Mouse (Mus musculus): ENCODE data around the gene Ccdc91.

Gene Ccdc91

DNA sequence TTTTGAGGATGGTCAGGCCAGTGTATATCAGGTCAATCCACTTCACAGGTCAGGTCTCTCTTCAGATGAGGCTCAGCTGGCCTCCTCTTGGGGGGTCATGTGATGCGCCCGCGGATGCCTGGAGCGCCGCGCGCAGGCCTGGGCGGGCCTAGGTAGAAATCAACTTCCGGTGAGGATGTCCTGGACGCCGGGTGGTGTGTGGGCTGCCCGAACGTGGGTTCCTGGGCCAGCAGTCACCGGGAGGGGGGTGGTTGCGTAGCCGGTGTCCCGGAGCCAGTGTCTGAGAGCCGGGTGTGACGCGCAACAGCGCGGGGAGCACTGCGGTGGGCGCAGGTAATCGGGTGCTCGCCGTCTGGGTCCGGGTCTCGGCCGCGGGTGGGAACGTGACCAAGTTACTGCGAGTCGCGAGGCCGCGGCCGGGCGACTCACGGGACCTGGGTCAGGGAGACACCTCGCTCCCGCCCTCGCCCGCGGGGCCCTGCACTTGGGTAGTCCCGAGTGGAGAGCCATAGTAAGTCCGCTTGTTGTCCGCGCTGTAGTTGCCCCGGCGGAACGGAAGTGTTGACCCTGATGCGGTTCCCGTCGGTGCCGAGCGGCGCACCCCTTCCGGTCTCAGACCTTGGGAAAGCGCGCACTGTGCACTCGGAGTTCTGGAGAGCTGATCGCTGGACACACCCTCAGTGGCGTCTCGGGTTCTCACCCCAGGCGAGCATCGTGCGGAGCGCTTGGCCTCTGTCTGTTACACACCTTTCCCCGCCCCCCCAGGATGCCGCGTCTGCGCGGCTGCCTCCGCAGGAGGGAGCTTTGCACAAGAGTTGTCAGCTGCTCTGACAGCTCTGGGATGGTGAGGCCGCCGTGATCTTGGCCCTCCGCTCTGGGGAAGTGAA is at the start of gene Ccdc91:
TSS of gene Ccdc91 (plus strand) at position 102 of the 887 bp plus-strand sequence.
- peak; percentile 94 to 96 for DNase-seq

DNA sequence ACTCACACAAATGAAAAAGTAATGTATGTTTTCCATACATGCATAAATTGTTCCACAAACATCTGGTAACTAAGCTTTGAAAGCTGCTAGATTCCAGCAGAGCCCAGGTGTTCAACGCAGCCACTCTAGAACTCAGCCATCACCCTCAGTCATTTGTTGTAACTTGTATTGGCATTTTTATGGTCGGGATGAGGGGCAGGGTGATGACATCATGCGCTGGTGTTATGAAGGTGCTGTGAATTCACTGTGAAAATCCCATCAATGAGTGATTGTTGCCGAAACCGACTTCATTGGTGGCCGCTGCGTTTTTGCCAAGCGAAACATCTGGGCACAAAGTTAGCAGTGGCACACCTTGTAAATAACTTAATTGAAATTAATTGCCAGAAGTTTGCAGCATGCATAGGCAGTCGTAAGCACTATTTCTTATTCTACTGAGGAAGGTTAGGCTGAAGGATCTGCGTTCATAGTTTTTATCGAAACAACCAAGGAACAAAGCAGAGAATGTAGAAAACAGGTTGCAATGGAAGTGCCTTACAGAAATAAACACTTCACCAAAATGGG is 48.6 kb upstream of the Ccdc91 start:
- DNase-seq: no peak

DNA sequence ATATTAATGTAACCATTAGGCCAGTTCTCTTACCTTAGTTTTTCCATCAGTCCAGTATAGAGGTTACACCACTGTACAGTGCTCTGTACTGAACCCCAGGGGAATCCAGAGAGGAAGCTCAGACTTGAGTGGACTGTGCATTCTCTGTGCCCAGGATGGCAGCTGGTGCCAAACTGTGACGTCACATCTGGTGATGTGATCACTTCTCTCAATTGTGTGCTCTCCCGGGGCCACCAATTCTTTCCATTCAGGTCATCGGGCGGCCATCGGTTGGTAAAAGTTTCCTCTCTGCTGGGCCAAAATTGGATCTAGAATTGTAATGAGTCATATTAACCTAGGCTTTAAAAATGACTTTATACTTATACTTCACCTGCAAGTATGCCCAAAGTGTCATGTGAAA is 19.9 kb upstream of the Ccdc91 start:
- peak; percentile 16 to 29 for DNase-seq

DNA sequence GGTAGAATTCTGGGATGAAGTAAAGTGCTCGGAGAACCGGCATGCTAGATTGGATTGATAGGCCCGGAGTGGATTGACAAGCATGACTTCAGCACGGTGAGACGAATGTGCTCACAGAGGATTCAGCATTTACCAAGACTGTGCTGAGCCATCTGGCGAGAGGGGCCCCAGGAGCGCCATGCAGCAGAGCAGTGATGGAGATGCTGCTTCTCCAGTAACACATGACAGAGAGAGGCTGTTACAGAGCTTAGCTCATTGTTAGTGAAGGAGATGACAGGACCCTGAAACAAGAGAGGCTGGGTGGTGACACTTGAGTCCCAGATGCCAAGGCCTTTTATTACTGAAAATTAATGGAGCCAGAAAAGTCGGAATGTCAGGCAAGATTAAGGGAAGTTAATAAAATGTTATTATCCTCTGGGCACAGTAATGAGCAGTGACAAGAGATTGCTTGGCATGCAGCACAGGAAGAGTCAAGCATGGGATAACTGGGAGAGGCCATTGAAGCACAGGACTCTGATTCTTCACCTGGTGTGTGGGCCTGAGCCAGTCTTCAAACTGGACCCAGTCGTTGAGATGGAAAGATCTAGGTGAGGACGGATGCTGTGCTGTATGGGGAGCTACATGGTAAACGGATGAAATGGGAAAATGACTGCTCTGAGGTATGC is 16.9 kb upstream of the Ccdc91 start:
- no peak for DNase-seq

DNA sequence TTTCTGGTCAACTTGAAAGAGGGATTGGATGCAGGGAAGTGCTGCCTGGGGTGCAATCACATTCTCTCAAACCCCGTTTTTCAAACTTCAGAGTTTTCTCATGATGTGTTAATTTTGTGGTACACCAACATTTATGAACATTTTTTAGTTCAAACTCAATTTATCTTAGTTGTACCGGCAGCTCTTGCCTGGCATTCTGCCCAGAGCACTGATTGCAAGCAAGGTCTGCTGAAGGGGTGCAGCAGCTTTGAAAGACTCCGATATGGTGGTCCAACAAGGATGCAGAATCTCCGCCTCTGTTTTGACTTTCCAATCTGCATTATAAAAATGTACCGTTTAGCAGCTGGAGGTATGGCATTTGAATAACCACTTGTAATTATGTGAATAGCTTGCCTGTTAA is 5.6 kb upstream of the Ccdc91 start:
- DNase-seq: peak in 1 of 2 experiments; percentile 5

DNA sequence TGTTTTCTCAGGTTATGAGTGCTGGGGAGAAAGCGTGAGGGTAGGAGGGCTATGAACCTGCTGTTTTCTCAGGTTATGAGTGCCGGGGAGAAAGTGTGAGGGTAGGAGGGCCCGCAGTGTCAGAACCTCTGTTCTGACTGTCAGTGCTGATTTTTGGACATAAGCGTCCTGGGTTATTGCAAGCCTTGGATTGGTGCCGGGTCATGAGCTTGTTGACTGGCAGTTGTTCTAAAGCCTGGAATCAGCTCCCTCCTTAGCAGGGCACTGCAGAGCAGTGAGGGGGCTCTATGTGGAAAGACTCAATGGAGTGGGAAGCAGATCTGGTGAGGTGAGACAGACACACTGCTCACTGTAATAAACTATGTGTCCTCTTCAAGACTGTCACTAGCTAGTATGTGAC is 5.5 kb downstream of the Ccdc91 start:
- no peak for DNase-seq

DNA sequence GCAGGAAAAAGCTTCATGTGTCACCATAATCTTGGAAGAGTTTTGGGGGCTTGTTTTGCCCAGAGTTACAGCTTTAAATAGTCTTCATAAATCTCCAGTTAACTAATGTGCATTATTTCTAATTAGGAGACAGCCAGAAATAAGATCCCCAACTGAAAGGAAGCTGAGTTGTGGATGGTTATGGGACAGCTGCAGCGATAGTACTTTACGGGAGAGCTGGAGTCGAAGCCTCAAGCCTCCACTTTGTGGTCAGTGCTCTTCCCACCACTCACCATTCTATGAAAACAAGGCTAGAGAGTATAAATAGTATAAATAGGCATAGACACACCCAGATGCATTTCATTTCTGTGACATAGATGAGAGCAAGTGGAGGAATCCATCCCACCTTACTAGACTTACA is 14.5 kb downstream of the Ccdc91 start:
- DNase-seq: no peak

DNA sequence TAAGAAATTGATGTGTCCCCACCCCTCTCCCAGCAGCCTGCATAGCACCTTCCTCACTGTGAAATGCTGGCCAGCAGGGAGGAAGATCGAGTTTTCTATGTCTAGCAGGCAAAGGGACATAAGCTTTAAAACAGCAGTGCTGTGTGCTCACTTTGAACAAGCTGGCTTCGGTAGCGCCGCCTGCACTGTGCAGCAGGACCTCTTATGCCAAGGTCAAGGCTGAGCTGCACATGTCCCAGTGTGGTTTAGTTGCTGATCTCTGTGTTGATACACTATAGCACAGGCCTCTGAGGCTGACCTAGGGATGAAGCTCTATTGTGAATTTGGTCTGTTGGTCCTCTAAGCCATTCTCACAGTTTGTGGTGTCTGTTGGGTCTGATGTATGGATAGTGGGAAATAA is 16.9 kb downstream of the Ccdc91 start:
- DNase-seq: no peak

DNA sequence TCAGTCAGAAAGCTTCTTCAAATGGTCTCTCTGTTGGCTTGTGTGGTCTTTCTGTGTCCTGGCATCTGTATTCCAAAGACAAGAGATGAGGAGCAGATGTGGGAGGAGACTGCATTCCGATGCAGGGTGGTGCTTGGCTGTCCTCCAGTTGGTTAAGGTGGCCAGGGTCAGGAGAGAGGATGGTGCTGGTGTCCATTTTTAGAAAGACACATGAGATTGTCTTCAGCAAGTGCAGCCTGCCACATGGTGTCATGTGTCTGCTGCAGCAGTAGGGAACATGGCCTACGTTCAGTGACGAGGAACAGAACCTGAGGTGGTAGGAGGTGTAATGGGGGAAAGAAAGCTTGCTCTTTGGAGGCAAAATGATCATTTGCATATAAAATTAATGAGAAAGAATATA is 25.8 kb downstream of the Ccdc91 start:
- DNase-seq: no peak

DNA sequence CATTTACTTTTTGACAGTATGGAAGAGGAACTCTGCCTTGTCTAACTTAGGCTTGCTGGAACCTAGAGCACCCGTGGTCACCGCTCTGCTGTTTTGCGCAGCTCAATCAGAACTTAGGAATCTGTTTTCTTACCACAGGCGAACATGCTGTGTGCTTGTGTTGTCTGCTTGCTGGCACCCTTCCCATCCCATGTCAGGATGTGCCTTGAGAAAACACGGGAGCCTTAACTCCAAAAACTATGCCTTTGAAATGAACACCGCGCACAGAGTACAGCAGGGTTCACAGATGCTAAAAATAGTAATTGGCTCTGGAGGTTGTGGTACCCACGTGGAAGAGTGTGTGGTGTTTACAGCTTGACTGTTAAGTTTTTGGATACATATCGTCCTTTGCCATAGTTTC is 30.4 kb downstream of the Ccdc91 start:
- peak; percentile 11 to 26 for DNase-seq

DNA sequence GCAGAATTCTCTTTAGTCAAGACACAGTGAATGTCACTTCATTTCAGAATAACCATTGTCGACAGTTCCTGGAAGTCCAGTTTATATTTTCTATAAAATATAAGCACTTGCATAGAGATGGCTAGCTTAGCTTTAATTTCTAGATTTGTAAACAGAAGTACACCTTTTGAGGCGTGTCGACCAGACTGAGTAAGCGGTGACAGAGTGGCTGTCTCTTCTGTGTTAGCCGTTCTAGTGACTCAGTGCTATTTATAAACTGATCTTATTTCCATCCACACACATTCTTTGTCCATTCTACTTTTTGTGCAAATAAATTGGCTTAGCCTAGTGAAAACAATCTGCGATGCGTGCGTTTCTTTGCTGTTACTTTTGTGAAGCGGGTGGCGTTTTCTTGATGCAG is 30.9 kb downstream of the Ccdc91 start:
- DNase-seq: no peak

DNA sequence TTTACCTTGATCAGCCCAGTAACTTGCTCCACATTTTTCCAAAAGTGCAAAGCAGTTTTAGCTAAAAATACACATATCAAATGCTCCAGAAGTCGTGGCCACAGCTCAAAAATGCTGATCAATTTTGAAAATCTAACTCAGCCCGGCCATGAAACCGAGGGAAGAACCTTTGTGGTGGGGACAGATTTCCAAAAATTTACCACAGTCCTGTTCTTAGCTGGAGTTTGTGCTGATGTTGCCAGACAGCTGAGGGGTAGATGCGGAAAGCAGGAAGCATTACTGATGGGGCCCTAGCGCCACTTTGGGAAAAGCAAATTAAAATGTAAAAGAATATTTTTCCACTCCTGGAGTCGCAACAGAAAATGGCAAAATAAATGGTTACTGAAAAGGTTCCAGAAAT is 31.6 kb downstream of the Ccdc91 start:
- no peak for DNase-seq

DNA sequence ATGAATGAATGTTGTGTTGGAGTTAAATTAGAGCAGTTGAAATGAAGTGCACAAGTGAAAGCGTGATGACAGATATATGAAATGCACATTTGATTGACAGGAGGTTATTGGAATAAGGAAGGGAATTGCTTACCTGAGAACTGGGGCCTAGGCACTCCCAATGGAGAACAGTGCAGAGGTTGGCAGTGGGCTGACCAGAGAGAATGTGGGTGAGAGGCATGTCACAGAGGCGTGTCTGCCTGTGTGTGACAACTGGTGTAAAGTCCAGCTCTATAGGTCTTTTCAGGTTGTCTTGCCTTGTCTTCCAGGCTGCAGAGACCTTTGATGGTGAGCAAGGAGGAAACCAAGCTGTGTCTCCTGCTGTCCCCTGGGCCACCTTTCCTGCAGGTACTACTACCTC is 34.9 kb downstream of the Ccdc91 start:
- DNase-seq: no peak

DNA sequence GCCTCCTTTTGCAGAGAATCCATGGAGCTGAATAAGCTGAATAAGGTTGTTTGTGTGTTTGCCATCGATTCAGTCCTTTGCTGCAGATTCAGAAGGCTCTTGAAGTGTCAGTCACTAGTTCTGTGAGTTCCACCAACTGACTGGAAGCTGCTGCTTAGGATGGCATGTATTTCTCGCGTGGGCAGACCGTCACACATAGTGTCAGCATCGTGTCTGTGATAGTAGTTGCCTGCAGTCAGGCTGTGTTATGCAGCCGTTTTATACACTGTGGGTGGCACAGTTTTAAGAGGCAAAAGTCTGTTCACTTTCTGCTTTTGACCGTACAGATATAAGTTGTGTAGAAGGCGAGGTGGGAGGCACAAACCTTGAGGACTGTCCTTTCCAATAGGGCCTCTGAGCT is 42.3 kb downstream of the Ccdc91 start:
- DNase-seq: no peak

DNA sequence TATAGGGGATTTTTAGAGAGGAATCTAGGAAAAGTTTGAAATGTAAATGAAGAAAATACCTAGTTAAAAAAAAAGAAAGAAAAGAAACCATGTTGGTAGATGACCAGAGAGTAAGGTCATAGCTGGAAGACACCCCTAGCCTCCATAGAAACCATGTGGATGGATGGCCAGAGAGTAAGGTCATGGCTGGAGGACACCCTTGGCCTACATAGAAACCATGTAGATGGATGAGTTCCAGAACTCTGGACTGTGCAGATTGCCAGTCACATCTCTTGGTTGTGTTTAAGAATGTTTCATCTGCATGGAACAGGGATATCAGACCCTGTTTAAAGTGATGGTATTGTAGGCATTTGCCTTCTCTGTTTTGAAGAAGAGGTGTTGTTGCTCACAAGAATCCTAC is 49.6 kb downstream of the Ccdc91 start:
- DNase-seq: no peak

DNA sequence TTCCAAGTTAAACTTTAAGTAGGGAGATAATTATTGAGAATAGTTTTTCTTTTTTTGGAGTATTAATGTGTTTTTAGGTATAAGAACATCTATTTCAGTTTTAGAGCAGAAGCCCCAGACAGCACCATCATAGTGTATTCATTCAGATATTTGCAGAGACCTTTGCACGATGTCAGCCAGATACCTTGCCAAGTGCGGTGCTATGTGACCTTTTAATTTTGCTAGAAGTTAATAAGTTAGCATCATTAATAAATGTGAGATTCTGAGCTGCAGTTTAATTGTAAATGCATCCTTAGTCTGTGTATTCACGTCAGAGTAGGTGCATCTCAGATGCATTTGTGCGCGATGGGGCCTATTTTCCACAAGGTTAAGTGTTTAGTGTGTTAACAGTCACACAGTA is 59.3 kb downstream of the Ccdc91 start:
- DNase-seq: no peak

DNA sequence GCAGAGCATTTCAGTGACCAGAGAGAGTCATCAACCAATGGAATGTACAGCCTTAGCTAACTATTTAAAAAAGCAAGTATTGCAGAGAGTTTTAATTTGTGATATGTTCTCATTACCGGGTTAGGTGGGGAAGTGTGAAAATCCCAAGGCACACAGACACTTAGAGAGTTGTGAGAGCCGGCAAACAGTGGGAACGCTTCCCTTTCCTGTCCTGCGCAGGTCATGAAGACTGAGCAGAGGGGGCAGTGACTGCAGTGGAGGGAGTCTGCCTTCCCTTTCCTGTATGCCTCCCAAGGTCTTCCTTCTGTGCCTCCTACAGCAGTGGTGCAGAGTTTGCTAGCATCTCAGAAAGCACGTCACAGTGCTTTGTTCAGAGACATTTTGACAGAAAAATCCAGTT is 62.6 kb downstream of the Ccdc91 start:
- peak in 1 of 2 experiments; percentile 3 for DNase-seq

DNA sequence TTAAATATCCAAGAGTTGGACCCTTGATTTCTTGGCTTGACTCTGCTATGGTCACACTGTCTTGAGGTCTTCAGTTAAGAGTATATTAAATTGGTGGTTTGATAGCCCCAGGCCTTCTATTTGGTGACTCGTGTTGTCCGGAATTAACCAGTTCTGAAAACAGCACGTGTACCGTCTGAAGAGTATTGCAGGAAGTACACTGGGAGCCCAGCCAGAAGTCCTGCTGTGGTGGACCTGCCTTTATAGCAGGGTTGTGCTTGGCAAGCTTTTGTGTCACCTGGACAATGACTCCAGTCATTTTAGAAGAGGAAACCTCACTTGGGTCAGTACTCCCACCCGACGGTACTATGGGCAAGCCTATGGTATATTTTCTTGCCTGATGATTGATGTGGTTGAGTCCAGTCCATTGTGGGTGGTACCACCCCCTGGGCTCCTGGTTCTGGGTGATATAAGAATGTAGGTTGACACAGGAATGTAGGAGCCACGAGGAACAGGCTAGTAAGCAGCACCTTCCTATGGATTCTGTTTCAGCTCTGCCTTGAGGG is 63.5 kb downstream of the Ccdc91 start:
- DNase-seq: no peak

DNA sequence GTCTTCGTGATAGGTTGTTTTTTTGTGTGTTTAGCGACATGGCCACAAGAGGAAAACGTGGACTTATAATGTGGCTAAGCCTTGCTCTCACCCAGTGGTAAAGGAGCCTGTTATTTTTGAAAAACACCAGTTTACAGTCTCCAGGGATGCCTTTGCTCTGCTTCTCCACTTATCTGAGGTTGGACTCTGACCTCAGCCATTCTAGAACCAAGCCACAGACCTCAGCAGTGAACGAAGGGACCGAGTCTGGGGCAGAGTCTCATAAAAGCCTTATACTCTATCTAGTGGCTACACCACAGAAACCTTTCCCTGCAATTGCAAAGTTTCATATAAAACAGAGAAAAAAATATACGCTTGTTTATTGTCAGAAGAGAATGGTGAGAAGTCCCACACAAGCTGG is 65.3 kb downstream of the Ccdc91 start:
- DNase-seq: no peak

DNA sequence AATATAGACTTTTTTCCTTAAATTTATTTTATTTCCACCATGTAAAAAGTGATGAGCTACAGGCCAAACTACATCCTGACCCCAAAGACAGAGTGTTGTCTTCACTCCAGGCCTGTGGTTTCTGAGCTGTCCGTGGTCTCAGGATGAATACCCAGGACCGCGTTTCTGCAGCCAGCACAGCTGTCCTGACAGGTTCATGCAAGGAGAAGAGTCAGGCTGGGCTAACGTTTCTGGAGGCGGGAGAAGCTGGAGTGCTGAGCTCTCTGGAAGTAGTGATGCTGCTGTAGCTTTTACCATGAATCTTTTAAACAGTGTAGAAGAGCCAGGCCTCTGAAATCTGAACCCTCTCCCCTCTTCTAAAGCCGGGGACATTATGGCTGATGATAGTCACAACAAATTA is 80.0 kb downstream of the Ccdc91 start:
- DNase-seq: no peak

DNA sequence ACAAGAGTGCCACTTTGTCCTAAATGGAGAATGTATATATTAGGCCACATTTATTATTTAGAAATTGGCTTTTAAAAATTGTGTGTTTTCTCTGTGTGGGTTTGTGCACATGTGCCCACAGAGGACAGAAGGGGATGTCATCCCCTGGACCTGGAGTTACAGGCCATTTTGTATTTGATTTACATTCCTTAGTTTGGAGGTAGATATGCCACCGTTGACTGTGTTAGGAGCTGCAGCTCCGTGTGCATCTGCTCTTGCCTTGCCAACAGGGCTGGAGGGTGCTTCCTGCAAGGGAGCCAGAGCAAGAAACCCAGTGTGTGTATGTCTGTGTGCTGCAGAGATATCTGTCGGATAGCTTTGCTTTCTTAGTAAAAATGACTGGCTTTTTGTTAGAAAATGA is 83.7 kb downstream of the Ccdc91 start:
- DNase-seq: no peak

DNA sequence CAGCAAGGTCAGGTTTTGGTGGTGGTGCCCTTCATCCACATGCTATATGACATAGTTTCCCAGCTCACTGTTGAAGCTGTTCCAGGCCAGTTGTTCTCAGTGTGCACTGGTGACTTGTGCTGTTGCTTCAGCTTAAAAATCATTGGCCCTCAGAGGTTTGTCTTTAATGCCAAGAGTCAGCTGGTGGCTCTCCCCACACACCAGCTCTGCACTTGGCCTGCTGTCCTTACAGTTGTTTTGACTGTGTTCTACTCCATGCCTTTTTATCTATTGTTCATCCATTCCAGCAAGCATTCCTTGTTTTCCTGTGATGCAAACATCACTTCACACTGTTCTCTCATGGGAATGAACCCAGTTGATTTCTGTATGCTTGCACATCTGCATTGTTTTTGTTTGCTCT is 84.8 kb downstream of the Ccdc91 start:
- no peak for DNase-seq

DNA sequence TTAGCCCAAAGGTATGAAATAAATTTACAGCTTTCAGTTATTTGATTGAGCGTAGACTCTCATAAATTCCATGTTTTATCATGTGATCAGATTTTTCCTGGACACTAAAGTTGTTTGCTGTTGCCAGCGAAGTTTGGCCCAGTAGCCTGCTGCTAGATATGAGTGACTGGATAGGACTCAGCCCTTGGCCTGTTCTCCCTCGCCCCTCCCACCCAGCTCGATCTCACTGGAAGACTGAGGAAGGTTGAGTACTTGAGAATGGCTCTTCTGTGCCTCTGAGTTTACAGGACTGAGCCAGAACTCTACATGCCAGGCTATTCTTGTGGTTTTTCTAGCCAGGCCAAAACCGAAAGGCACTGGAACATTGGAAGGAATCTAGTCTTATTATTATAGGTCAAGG is 93.6 kb downstream of the Ccdc91 start:
- peak in 1 of 2 experiments; percentile 7 for DNase-seq

DNA sequence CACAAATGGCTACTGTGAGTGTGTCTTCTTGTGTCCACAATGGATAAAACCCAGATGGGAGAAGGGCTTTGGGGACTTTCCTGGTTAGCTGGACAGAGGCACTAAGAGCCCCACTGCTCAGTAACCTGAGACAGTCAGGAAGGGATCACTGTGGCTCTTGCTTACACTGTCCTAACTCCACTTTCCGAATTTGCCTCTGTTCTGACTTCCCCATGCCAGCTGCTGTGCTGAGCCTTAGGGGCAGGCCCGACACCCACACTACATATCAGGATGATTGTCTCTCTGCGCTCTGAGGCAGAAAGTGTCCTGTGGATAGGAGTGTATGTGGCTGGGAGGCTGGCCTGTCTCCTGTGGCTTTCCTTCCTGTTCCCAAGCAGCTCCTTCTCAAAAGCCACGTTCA is 97.5 kb downstream of the Ccdc91 start:
- DNase-seq: no peak
